Mouse (Mus musculus) CH12.LX (cell line): ENCODE measurements around the gene Col9a1.

Experiments
- ELF1 ChIP-seq: IDR thresholded peaks from 2 replicates; pipeline ENCODE4 v1.6.1; 2014; ENCODE audit warnings: low read depth, mild to moderate bottlenecking, inconsistent platforms, low read length, improper control_type of control experiment
- POLR2A ChIP-seq: IDR thresholded peaks from 2 replicates; pipeline ENCODE4 v1.6.1; 2011; ENCODE audit warnings: low read depth, mild to moderate bottlenecking, improper control_type of control experiment, low read length
- TBP ChIP-seq: conservative IDR thresholded peaks from 2 replicates; pipeline ENCODE4 v1.6.1; 2011; ENCODE audit warnings: low read depth, low read length, improper control_type of control experiment
- TCF12 ChIP-seq: IDR thresholded peaks from 2 replicates; pipeline ENCODE4 v1.6.1; 2014; ENCODE audit warnings: low read depth, mild to moderate bottlenecking, inconsistent platforms, low read length, improper control_type of control experiment
- ZC3H11A ChIP-seq: IDR thresholded peaks from 2 replicates; pipeline ENCODE4 v1.6.1; 2012; ENCODE audit warnings: low read depth, mild to moderate bottlenecking, inconsistent platforms, low read length, improper control_type of control experiment

DNA sequence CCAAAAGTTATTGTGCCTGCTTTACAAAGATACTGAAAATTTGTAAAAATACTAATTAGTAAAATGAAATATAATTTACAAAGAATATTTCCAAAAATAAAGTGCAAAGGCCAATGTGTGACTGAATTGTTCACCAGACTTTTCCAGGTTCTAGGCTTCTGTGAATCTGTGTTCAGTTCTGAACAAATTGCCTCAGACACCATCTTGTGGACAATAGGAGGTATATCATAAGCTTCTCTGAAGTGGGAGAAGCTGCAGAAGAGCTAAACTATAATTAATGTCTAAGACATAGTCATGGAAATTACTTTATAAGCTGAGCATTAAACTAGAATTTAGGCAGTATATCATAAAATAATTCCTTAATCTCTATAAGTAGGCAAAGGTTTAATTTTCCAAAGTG is 83.8 kb downstream of the Col9a1 start:
- TF ChIP-seq POLR2A (no peak), TCF12 (no peak), TBP (no peak), ZC3H11A (no peak), ELF1 (no peak)
